Mouse (Mus musculus): ENCODE measurements at regions not wholly inside any gene's neighbourhood (a gene's known extent, or its start where the extent isn't known, plus 50 kb on each side); places are given as distances from the start of the nearest gene placed in this dataset.

- Histone ChIP-seq H3K4me3 (ENCODE audit: low read depth, low read length) (no peak overlapping the region), H3K4me2 (ENCODE audit: low read length) (no peak overlapping the region), H3K36me3 (ENCODE audit: control insufficient read depth, insufficient read depth, low read length) (no peaks in the 10 kb centered on the region), H3K27ac (ENCODE audit: low read depth, low read length) (no peak overlapping the region), H3K27me3 (replicated peaks; ENCODE audit: control insufficient read depth, insufficient read depth, low read length) (no peaks in the 10 kb centered on the region), H3K9me3 (replicated peaks; ENCODE audit: control insufficient read depth, low read length) (no peaks in the 10 kb centered on the region), H3K4me1 (ENCODE audit: control insufficient read depth, insufficient read depth, low read length) (no peaks in the 10 kb centered on the region), H3K9ac (ENCODE audit: low read length) (no peak overlapping the region)
- peak; percentile 40 for DNase-seq (ENCODE audit: low spot score)
- no peak for ATAC-seq
- 29% methylated on average over 2 of the region's 2 CpGs for WGBS
Measured at GRCm38 (mm10) chr7:107281871-107282270, 72.6 kb downstream of the Rbmxl2 start.
